Mouse (Mus musculus) lung, postnatal 0 days (tissue): ENCODE measurements at regions not wholly inside any gene's neighbourhood (a gene's known extent, or its start where the extent isn't known, plus 50 kb on each side); places are given as distances from the start of the nearest gene placed in this dataset.

Experiments
- CTCF ChIP-seq: IDR thresholded peaks from 2 replicates; pipeline ENCODE4 v1.5.1; 2016; ENCODE audit warnings: antibody characterized with exemption, mild to moderate bottlenecking
- EP300 ChIP-seq: IDR thresholded peaks from 2 replicates; pipeline ENCODE4 v1.6.1; 2016; ENCODE audit warnings: antibody characterized with exemption, mild to moderate bottlenecking, control low read depth

- TF ChIP-seq CTCF (no peak), EP300 (no peak)
Measured at GRCm38 (mm10) chr3:129476250-129476649, 55.9 kb upstream of the Elovl6 start.
